Mouse (Mus musculus) midbrain, embryonic 10.5 days (tissue): Measurements from ENCODE around the gene Mixl1. TPM values are rescaled to one million over a fixed set of nuclear protein-coding genes. Genes with fewer than 3 reads are reported as not detected.

Experiments used
- DNase-seq: peaks from one replicate; pipeline ENCODE4 v3.0.0-alpha.2; 2017; ENCODE audit warnings: low spot score
- H3K27ac ChIP-seq: fragments of 300-500 bp; sonication (generic); replicated peaks from 2 replicates; pipeline ENCODE4 v1.5.1; 2016; ENCODE audit warnings: mild to moderate bottlenecking
- H3K27me3 ChIP-seq: fragments of 300-500 bp; sonication (generic); 2 replicates; pipeline ENCODE4 v1.6.1; 2016; ENCODE audit warnings: low read depth, mild to moderate bottlenecking; ENCODE audit not compliant: poor library complexity, severe bottlenecking
- H3K36me3 ChIP-seq: fragments of 300-500 bp; sonication (generic); 2 replicates; pipeline ENCODE4 v1.6.1; 2016; ENCODE audit warnings: mild to moderate bottlenecking, moderate library complexity
- H3K4me1 ChIP-seq: fragments of 300-500 bp; sonication (generic); 2 replicates; pipeline ENCODE4 v1.6.1; 2016
- H3K4me3 ChIP-seq: fragments of 300-500 bp; sonication (generic); 2 replicates; pipeline ENCODE4 v1.5.1; 2016; ENCODE audit warnings: mild to moderate bottlenecking, moderate library complexity
- H3K9me3 ChIP-seq: fragments of 300-500 bp; sonication (generic); replicated peaks from 2 replicates; pipeline ENCODE4 v1.6.1; 2016; ENCODE audit warnings: mild to moderate bottlenecking
- WGBS: fragments of 180-500 bp; shearing (Covaris S2); methylation state at CpG from one replicate; pipeline ENCODE4 v1.1.7; 2016; 5-methylcytosine and 5-hydroxymethylcytosine counted together
- polyA plus RNA-seq: library from polyadenylated mRNA; unstranded; fragments of >200 nt; fragmentation: Nextera tagmentation; extraction: Ambion mirVana; gene quantifications from 2 replicates; pipeline ENCODE4 v1.2.1, GENCODE M21; 2016

Gene Mixl1
- 0.05 and 0.09 TPM in 2 replicates for polyA plus RNA-seq

GRCm38 (mm10) chr1:180696626-180697352 is at the start of gene Mixl1:
Mixl1 (minus strand) TSS chr1:180697034.
- H3K4me1 ChIP-seq = peaks cover 12% of the 10 kb centered on the region
- peaks cover 10% of the 10 kb centered on the region for H3K36me3 ChIP-seq
- peak within 1 kb of the TSS; percentile 58 for H3K4me3 ChIP-seq
- H3K27ac ChIP-seq = peak within 1 kb of the TSS; percentile 53; the same call in 1 of the 2 replicates
- DNase-seq = peak; percentile 47
- H3K9me3 ChIP-seq = no peaks in the 10 kb centered on the region
- peaks cover 67% of the 10 kb centered on the region for H3K27me3 ChIP-seq
- WGBS = under 1% methylated on average over 79 of the region's 79 CpGs

GRCm38 (mm10) chr1:180729231-180729630 is 32.4 kb upstream of the Mixl1 start:
- Histone ChIP-seq H3K4me3 (no peak overlapping the region), H3K36me3 (peaks cover 15% of the 10 kb centered on the region), H3K4me1 (peaks cover 33% of the 10 kb centered on the region), H3K9me3 (no peaks in the 10 kb centered on the region), H3K27ac (no peak overlapping the region), H3K27me3 (no peaks in the 10 kb centered on the region)
- WGBS = 90% methylated on average over 3 of the region's 3 CpGs
- no peak for DNase-seq

GRCm38 (mm10) chr1:180726183-180726582 is 29.3 kb upstream of the Mixl1 start:
- H3K27ac ChIP-seq = peak overlapping the region; percentile 96
- H3K4me3 ChIP-seq = peak overlapping the region; percentile 100
- no peak for DNase-seq
- under 1% methylated on average over 42 of the region's 42 CpGs for WGBS
- no peaks in the 10 kb centered on the region for H3K9me3 ChIP-seq
- no peaks in the 10 kb centered on the region for H3K36me3 ChIP-seq
- H3K27me3 ChIP-seq = no peaks in the 10 kb centered on the region
- H3K4me1 ChIP-seq = peaks cover 33% of the 10 kb centered on the region

- Histone ChIP-seq H3K27me3 (no peaks in the 10 kb centered on the region), H3K4me1 (peaks cover 33% of the 10 kb centered on the region), H3K27ac (peak within 1 kb of the TSS; percentile 96), H3K9me3 (no peaks in the 10 kb centered on the region), H3K36me3 (no peaks in the 10 kb centered on the region), H3K4me3 (peak within 1 kb of the TSS; percentile 100)
- under 1% methylated on average over 52 of the region's 52 CpGs for WGBS
- DNase-seq = peak; percentile 95
Measured at GRCm38 (mm10) chr1:180725704-180726179, 28.9 kb upstream of the Mixl1 start, which contains the start of gene Acbd3. Acbd3 (plus strand) TSS chr1:180726043.

- H3K9me3 ChIP-seq = no peaks in the 10 kb centered on the region
- H3K4me1 ChIP-seq = peaks cover 33% of the 10 kb centered on the region
- H3K4me3 ChIP-seq = no peak overlapping the region
- no peak overlapping the region for H3K27ac ChIP-seq
- no peaks in the 10 kb centered on the region for H3K36me3 ChIP-seq
- no peaks in the 10 kb centered on the region for H3K27me3 ChIP-seq
- WGBS = 75% methylated on average over 1 of the region's 1 CpGs
- DNase-seq = no peak
Measured at GRCm38 (mm10) chr1:180723701-180724238, 26.9 kb upstream of the Mixl1 start.

GRCm38 (mm10) chr1:180722608-180723007 is 25.8 kb upstream of the Mixl1 start:
- WGBS = 67% methylated on average over 1 of the region's 1 CpGs
- H3K27ac ChIP-seq = no peak overlapping the region
- peaks cover 24% of the 10 kb centered on the region for H3K4me1 ChIP-seq
- DNase-seq = no peak
- no peaks in the 10 kb centered on the region for H3K9me3 ChIP-seq
- no peak overlapping the region for H3K4me3 ChIP-seq
- H3K27me3 ChIP-seq = no peaks in the 10 kb centered on the region
- H3K36me3 ChIP-seq = no peaks in the 10 kb centered on the region

- WGBS = 46% methylated on average over 5 of the region's 5 CpGs
- H3K27ac ChIP-seq = no peak overlapping the region
- no peaks in the 10 kb centered on the region for H3K36me3 ChIP-seq
- peaks cover 4% of the 10 kb centered on the region for H3K4me1 ChIP-seq
- H3K9me3 ChIP-seq = no peaks in the 10 kb centered on the region
- no peak overlapping the region for H3K4me3 ChIP-seq
- peak; percentile 84 for DNase-seq
- no peaks in the 10 kb centered on the region for H3K27me3 ChIP-seq
Measured at GRCm38 (mm10) chr1:180719951-180720689, 23.3 kb upstream of the Mixl1 start.

- Histone ChIP-seq H3K27me3 (no peaks in the 10 kb centered on the region), H3K27ac (no peak overlapping the region), H3K9me3 (no peaks in the 10 kb centered on the region), H3K4me3 (no peak overlapping the region), H3K4me1 (no peaks in the 10 kb centered on the region), H3K36me3 (no peaks in the 10 kb centered on the region)
- no peak for DNase-seq
- 91% methylated on average over 6 of the region's 6 CpGs for WGBS
Measured at GRCm38 (mm10) chr1:180719483-180719882, 22.6 kb upstream of the Mixl1 start.

GRCm38 (mm10) chr1:180718756-180719155 is 21.9 kb upstream of the Mixl1 start:
- no peaks in the 10 kb centered on the region for H3K36me3 ChIP-seq
- 82% methylated on average over 5 of the region's 5 CpGs for WGBS

GRCm38 (mm10) chr1:180708935-180709776 is 12.3 kb upstream of the Mixl1 start:
- H3K27ac ChIP-seq = no peak overlapping the region
- no peaks in the 10 kb centered on the region for H3K9me3 ChIP-seq
- 0 out of 2 replicates have a peak, but pooled peaks cover 3% of the 10 kb centered on the region for H3K4me1 ChIP-seq
- DNase-seq = no peak
- 0 out of 2 replicates have a peak, but pooled peaks cover 3% of the 10 kb centered on the region for H3K27me3 ChIP-seq
- no peaks in the 10 kb centered on the region for H3K36me3 ChIP-seq
- 76% methylated on average over 14 of the region's 14 CpGs for WGBS
- H3K4me3 ChIP-seq = no peak overlapping the region

More at GRCm38 (mm10) chr1:180718756-180719155, 21.9 kb upstream of the Mixl1 start:
- H3K9me3 ChIP-seq = no peaks in the 10 kb centered on the region
- no peak for DNase-seq
- H3K27ac ChIP-seq = no peak overlapping the region
- H3K27me3 ChIP-seq = no peaks in the 10 kb centered on the region
- H3K4me3 ChIP-seq = no peak overlapping the region
- H3K4me1 ChIP-seq = no peaks in the 10 kb centered on the region

- Histone ChIP-seq H3K36me3 (no peaks in the 10 kb centered on the region), H3K27ac (no peak overlapping the region), H3K4me1 (0 out of 2 replicates have a peak, but pooled peaks cover 3% of the 10 kb centered on the region), H3K27me3 (peaks cover 6% of the 10 kb centered on the region; the same call in 1 of the 2 replicates), H3K4me3 (no peak overlapping the region), H3K9me3 (no peaks in the 10 kb centered on the region)
- no peak for DNase-seq
- WGBS = 91% methylated on average over 3 of the region's 3 CpGs
Measured at GRCm38 (mm10) chr1:180707813-180708212, 11.0 kb upstream of the Mixl1 start.

GRCm38 (mm10) chr1:180707368-180707767 is 10.5 kb upstream of the Mixl1 start:
- 71% methylated on average over 3 of the region's 3 CpGs for WGBS
- no peaks in the 10 kb centered on the region for H3K36me3 ChIP-seq
- DNase-seq = no peak
- 0 out of 2 replicates have a peak, but pooled peaks cover 3% of the 10 kb centered on the region for H3K4me1 ChIP-seq
- H3K27me3 ChIP-seq = peaks cover 10% of the 10 kb centered on the region; the same call in 1 of the 2 replicates
- H3K9me3 ChIP-seq = no peaks in the 10 kb centered on the region
- H3K4me3 ChIP-seq = no peak overlapping the region
- H3K27ac ChIP-seq = no peak overlapping the region
